Mouse (Mus musculus) embryonic fibroblast, embryonic 13.5 days (primary cell): Measurements from ENCODE around the gene Ppfibp1. TPM values are rescaled to one million over a fixed set of nuclear protein-coding genes. Genes with fewer than 3 reads are reported as not detected.

Experiments used
- H3K27ac ChIP-seq: 2 replicates; pipeline ENCODE4 v1.5.1; 2012; ENCODE audit warnings: low read length, control low read depth, inconsistent platforms; ENCODE audit not compliant: insufficient read depth
- H3K4me1 ChIP-seq: 2 replicates; pipeline ENCODE4 v1.6.1; 2011; ENCODE audit warnings: low read length; ENCODE audit not compliant: control insufficient read depth, insufficient read depth
- H3K4me3 ChIP-seq: 2 replicates; pipeline ENCODE4 v1.5.1; 2011; ENCODE audit warnings: mild to moderate bottlenecking, control low read depth, low read length; ENCODE audit not compliant: insufficient read depth
- CTCF ChIP-seq: IDR thresholded peaks from 2 replicates; pipeline ENCODE4 v1.5.1; 2011; ENCODE audit warnings: mild to moderate bottlenecking, control low read depth, low read length, moderate library complexity, borderline replicate concordance; ENCODE audit not compliant: insufficient read depth
- POLR2A ChIP-seq: IDR thresholded peaks from 2 replicates; pipeline ENCODE4 v1.6.1; 2011; ENCODE audit warnings: low read depth, mild to moderate bottlenecking, control low read depth, low read length, moderate library complexity
- polyA plus RNA-seq: library from polyadenylated mRNA; stranded (reverse); fragments of >200 nt; gene quantifications from 2 replicates; pipeline ENCODE4 v1.2.4, GENCODE M21; 2011; ENCODE audit warnings: low read depth; ENCODE audit not compliant: missing spikeins, insufficient read length

Ppfibp1 gene
- polyA plus RNA-seq, 1 experiment = 196 TPM

DNA sequence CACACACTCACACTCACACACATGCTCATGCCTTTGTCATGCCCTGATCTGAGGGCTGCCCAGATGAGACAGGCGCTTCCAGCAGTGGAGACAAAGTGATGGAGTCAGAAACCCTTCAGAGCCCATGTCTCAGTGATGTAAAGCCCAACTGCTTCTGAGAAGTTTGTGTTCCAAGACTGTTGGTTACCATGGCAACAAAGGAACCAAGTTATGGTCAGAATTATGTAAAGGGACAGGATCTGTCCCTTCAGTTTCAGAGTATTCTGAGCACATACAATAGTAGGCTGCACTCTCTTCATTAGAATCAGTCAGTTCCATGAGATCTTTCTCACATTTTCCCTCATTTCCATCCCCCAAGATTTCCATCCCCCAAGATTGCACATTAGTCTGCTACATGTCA, 66.0 kb downstream of the Ppfibp1 start, which contains the start of gene 1700034J05Rik:
Gene 1700034J05Rik, minus strand, starts transcription at position 165 of the 400 bp plus-strand sequence.
- peaks cover 20% of the 10 kb centered on the region for H3K4me1 ChIP-seq
- TF ChIP-seq POLR2A (no peak), CTCF (no peak)
- peak within 1 kb of the TSS; percentile 21 for H3K27ac ChIP-seq
- no peak within 1 kb of the TSS for H3K4me3 ChIP-seq

DNA sequence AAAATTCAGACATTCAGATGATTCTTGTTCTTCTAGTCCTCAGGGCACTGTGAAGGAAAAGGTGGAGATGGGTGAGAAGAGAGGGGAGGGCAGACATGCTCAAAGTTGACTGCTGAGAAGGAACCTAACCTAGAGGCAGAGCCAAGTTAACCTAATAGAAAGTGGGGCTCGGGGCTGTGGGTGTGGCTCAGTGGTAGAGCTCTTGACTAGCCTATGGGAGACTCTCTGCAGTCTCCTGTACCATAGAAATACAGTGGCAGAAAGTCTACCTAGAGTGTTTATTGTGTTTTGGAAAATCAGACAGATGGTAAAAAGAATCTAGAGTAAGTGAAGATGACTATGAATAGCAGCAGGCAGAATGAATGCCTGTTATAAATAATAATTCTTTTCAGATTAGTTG, 67.2 kb downstream of the Ppfibp1 start:
- TF ChIP-seq POLR2A = no peak
- TF ChIP-seq CTCF = no peak
- no peak overlapping the region for H3K4me3 ChIP-seq
- peak overlapping the region; percentile 21 for H3K27ac ChIP-seq
- peaks cover 21% of the 10 kb centered on the region for H3K4me1 ChIP-seq

DNA sequence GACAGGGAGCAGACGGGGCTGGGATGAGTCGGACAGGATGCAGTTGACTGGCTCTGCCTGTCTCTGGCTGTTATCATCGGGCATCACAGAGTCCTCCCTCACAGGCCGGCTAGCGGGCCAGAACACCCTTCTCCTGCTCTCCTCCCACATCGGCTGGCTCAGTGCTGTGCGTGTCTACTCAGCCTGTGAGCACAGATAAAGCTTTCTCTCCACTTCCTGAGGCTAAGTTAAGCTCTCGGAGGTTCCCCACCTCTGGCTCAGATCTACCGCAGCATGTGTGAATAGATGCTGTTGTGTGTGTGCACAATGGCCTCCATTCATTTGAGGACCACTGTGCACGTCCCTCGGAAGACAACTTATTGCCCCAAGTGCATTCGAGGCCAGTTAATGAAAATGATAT, 67.6 kb downstream of the Ppfibp1 start:
- Histone ChIP-seq H3K27ac (peak overlapping the region; percentile 21), H3K4me3 (no peak overlapping the region), H3K4me1 (peaks cover 24% of the 10 kb centered on the region)
- no peak for TF ChIP-seq CTCF
- no peak for TF ChIP-seq POLR2A

DNA sequence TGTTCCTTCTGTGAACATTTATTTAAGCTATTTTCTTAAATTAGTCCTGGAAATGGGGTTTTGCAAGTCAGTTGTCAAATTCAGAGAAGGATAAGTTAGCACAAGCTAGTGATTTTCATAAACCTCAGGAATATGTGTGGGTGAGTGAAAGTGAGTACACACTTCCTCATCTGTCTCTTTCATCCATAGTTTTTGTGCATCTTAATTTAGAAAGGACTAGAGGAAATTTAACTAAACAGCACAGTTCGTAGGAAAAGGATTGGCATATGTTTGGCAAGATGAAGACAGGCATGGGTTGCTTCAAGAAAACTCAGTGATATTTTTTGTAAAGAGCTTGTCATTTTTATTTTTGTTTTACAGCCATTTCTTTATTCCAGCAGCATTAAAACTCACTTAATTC, 68.7 kb downstream of the Ppfibp1 start:
- TF ChIP-seq POLR2A (no peak), CTCF (no peak)
- Histone ChIP-seq H3K27ac (no peak overlapping the region), H3K4me3 (no peak overlapping the region), H3K4me1 (peaks cover 29% of the 10 kb centered on the region)

DNA sequence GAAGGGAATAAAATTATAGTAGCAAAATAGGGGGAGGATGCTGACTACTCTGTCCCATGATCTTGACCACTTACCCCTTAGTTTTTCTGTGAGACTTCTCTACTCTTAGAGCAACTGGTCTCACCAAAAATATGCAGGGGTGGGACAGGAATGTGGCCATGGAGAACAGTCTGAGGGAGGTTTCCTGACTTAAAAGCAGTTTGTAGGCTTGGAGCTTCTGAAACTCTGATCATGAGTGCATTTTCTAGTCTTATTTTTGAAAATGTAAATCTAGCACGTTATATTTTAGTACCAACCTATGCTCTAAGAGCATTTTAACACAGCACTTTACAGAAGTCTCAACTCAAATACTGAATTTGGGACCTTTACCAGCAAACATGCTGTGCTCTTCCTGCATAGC, 70.4 kb downstream of the Ppfibp1 start:
- H3K4me1 ChIP-seq = peaks cover 29% of the 10 kb centered on the region
- H3K4me3 ChIP-seq = no peak overlapping the region
- peak overlapping the region; percentile 87 for H3K27ac ChIP-seq
- TF ChIP-seq POLR2A (no peak), CTCF (no peak)

DNA sequence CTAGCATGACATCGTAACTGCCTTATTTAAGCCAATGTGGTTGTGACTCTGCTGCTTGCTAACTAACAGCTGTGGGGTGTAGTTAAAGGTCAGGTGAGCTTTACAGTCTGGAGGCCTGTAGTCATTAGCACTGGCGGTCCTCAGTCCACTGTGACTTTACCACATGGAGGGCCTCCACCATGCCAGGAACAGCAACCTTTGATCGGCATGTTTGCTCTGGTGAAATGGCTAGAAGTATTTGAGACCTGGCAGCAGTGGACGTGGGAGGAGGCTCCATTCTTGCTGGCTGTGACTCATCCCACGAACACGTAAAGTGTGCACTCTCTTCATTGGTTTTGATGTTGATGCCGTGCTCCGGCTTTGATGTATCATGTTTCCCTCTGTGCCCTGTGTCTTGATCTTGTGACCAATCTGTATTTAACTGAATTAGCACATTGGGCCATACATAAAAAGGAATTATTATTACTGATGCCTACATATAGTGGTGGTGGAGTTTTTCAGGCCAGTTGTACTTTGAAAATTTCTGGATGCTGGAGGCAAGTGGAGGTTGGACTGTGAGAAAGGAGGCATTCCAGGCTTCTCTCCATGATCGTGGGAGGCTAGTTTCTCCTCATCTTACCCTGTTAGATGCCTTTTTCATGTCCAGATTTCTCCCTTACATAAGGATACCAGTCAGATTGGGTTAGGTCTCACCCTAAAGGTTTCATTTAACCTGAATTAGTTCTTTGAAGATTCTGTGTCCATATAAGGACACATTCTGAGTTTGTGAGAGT, 71.8 kb downstream of the Ppfibp1 start:
- peak overlapping the region; percentile 87 for H3K27ac ChIP-seq
- peaks cover 23% of the 10 kb centered on the region for H3K4me1 ChIP-seq
- H3K4me3 ChIP-seq = no peak overlapping the region
- no peak for TF ChIP-seq CTCF
- TF ChIP-seq POLR2A = no peak

DNA sequence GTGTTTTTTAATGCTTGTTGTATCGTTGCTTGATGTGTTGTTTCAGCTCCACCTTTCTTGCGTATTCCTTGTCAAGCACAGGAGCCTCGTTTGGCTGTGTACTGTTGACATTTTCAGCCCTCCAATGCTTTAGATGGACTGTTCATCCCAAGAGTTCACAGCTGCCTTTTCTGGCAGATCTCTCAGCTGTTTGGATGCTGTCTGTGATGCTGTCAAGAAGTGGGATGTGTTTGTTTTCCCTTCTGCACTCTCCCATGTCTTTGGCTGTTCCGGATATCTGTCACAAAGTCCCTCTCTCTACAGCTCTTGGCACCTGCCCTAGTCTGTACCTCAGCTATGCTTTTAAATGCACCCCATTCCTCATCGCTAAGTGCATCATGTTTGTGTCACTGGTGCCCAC, 72.7 kb downstream of the Ppfibp1 start:
- TF ChIP-seq CTCF = no peak
- no peak for TF ChIP-seq POLR2A
- peak overlapping the region; percentile 87 for H3K27ac ChIP-seq
- H3K4me3 ChIP-seq = no peak overlapping the region
- H3K4me1 ChIP-seq = peaks cover 22% of the 10 kb centered on the region

DNA sequence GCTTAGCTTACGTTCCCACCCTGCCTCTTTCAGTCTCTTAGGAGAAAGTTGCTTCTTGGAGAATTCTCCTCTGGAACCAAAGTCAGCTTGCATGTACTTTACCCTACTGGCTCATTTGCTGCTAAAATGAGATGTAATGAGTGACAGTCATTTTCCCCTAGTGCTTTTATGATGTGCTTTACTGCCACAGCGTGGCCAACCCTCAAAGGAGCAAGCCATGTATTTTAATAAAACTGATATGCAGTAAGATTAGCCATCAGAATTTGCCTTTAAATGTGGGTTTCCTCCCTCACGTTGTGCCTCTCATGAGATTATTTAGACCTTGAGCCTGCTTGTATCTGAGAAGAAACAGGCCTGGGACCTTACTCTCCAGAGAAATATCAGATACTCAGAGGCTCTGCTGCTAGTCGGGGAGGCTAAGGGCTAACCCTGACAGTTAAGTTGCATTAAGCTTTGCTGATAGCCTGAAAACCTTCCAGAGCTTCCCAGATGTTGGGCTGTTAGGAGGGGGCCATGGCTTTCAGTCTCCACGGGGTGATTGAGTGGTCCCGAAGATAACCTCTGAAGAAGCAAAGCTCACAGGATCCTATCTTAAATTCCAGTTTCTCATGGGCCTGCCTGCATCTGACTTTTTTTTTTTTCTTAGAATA, 73.7 kb downstream of the Ppfibp1 start:
- Histone ChIP-seq H3K27ac (peak overlapping the region; percentile 24; the same call in 1 of the 2 replicates), H3K4me1 (peaks cover 22% of the 10 kb centered on the region)

DNA sequence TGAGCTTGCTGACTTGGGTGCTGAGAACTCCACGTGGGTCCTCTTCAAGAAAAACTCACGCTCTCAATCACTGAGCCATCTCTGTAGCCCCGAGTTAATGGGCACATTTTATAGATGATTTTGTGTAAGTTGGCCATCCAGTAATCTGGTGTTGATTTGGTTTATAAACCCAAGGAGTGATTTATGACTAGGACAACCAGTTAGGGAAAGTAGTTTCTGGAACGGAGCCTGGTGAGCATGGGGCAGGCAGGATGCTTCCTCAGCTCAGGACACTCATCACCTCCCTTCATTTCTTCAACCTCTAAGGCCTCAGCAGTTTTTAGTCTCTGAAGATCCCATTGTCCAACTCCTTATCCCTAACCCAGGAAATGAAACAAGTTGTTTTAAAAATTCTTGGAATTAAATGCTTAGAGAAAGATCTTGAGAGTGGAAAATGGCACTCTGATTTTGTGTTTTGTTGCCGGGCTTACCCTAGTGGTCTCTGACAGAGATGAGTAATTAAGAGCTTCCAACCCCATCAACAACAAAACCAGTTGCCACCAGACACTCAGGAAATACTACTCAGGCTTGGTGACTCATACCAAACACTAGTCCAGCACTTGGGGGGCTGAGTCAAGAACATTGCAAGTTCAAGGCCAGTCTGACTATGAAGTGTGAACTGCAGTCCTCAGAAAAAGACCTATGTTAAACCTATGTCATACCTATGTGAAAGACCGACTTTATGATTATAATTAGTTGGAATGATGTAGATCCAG, 75.3 kb downstream of the Ppfibp1 start:
- peaks cover 15% of the 10 kb centered on the region for H3K4me1 ChIP-seq
- H3K4me3 ChIP-seq = no peak overlapping the region
- TF ChIP-seq CTCF (no peak), POLR2A (no peak)
- no peak overlapping the region for H3K27ac ChIP-seq

More for the DNA sequence above, 73.7 kb downstream of the Ppfibp1 start:
- no peak overlapping the region for H3K4me3 ChIP-seq
- TF ChIP-seq POLR2A (no peak), CTCF (no peak)
